In the genomic region with DNA sequence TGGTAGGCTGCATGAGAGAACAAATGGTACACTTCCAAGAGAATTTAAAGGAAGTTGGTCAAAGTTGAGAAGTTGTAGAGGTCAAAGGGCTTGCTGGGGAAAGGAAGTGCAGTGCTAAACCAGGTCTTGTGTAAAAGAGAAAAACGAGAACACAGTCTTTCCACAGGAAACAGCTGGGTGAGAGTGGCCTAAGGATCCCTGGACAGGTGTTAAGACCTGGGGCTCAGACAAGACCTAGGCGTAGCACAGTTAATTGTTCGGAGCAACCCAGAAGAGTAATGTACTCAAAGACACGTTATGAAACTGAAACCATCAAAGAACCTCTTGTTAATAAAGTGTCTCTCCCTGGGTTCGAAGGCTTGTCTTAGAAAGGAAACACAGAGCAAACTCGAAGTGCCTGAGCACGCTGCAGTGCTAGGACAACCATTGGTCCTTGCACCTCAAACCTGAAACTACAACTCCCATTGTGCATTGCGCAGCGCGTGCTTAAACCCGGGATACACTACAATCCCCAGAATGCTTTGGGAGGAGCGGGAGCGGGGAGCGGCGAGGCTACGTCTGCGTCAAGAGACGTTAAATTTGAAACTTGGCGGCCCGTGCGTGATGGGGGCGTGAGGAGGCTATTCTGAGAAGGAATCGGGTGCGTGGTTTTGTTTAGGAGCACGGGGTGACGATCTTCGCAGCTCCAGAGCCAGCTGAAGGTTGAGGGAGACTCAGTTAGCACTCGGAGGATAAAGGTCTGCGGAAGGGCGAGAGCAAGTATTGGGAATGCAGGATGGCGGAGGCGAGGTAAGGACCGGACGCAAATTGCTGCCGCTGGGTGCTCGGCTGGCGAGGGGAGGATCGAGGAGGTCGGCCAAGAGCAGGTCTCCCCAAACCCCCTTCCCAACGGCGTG, we compare ENCODE assay signal across 8 mouse cellular contexts. TPM values are rescaled to one million over a fixed set of nuclear protein-coding genes. Genes with fewer than 3 reads are reported as not detected.
A peak's percentile ranks its signal among the peaks of the same experiment; 100 is the strongest.
DNase-seq lines count a peak whose midpoint lies in the region; ATAC-seq lines count a peak whose summit lies in the region.

A gene (plus strand): TSS at position 539 of the 896 bp plus-strand sequence.

- DNase-seq in adipocyte (ENCODE audit: low spot score) = peak; percentile 94
- DNase-seq in embryo, embryonic 10 days (ENCODE audit: low spot score) = peak; percentile 99
- peak; percentile 84 for DNase-seq in gastrocnemius, postnatal 10 days
- DNase-seq in induced T-regulatory cell, adult 2 months (ENCODE audit: low read depth) = peak; percentile 96
- DNase-seq in left cerebral cortex, adult 9 months (ENCODE audit: low spot score in 2 of 2) = peak; percentile 59 to 92
- DNase-seq in right cerebral cortex, postnatal 14 days = peak; percentile 89
- DNase-seq in urinary bladder, postnatal 36 days (ENCODE audit: low spot score in 2 of 2) = peak; percentile 83 to 90

- peak; percentile 98 for ATAC-seq in megakaryocyte progenitor cell, adult 5-6 weeks (replicated peaks; ENCODE audit: poor library complexity)

RNA-seq across cellular contexts. Expression of the gene that starts here (rescaled TPM):
- total RNA-seq in gastrocnemius, postnatal 10 days (2021) = 10 to 100 TPM in 1 of 2 experiments, 1 to 10 TPM in 1; 9.2 to 15.6 TPM
- 38.1 and 42.7 TPM in 2 replicates for total RNA-seq in megakaryocyte progenitor cell, adult 5-6 weeks (2015)
- total RNA-seq in megakaryocyte progenitor cell, adult 5-6 weeks (2017) = 123 and 126 TPM in 2 replicates

Comparison
In these comparisons a context has a peak if more than half of its experiments do, and no peak if none do; other contexts are left out.
1. Peak in every context shown above with its lines: DNase-seq and ATAC-seq.